16 mouse cellular contexts compared by ENCODE assay signal in genomic region chr13:34054983-34055382, GRCm38 (mm10). TPM values are rescaled to one million over a fixed set of nuclear protein-coding genes. Genes with fewer than 3 reads are reported as not detected.
DNase-seq lines count a peak whose midpoint lies in the region; ATAC-seq and TF ChIP-seq lines count a peak whose summit lies in the region.
"Had no signal": no experiment of that assay in that cellular context is flagged by ENCODE, and none has a peak within 500 bp of the region (broad histone marks: within the 10 kb centered on the region; RNA-seq: fewer than 3 reads in every experiment).

No protein-coding gene starts in this region.

- H3K27me3 ChIP-seq in intestine, embryonic 14.5 days (replicated peaks; ENCODE audit: control insufficient read depth, insufficient read depth, low read length): no peaks in the 10 kb centered on the region
- no peaks in the 10 kb centered on the region for H3K27me3 ChIP-seq in kidney, embryonic 15.5 days
- no peaks in the 10 kb centered on the region for H3K27me3 ChIP-seq in liver, embryonic 14.5 days (ENCODE audit: control insufficient read depth, insufficient read depth, low read length)
- H3K27me3 ChIP-seq: forebrain, embryonic 15.5 days; limb, embryonic 13.5 days had no signal

- H3K4me2 ChIP-seq in intestine, embryonic 14.5 days (ENCODE audit: low read length): no peak overlapping the region
- H3K4me2 ChIP-seq in kidney, embryonic 15.5 days: no peak overlapping the region
- H3K4me2 ChIP-seq in liver, embryonic 14.5 days (ENCODE audit: low read depth): no peak overlapping the region
- H3K4me2 ChIP-seq: forebrain, embryonic 15.5 days; limb, embryonic 13.5 days; midbrain, embryonic 11.5 days had no signal

- peaks cover 7% of the 10 kb centered on the region for H3K36me3 ChIP-seq in intestine, embryonic 14.5 days (ENCODE audit: control insufficient read depth, insufficient read depth, low read length)
- peaks cover 66% of the 10 kb centered on the region for H3K36me3 ChIP-seq in kidney, embryonic 15.5 days
- H3K36me3 ChIP-seq in liver, embryonic 14.5 days (replicated peaks; ENCODE audit: control insufficient read depth, insufficient read depth, low read depth): no peaks in the 10 kb centered on the region

- TF ChIP-seq CTCF in liver, embryonic 14.5 days (IDR thresholded peaks at IDR 0.05; ENCODE audit: low read depth): no peak

- WGBS in intestine, embryonic 14.5 days: 77% methylated on average over 3 of the region's 3 CpGs
- WGBS in kidney, embryonic 15.5 days: 75% methylated on average over 3 of the region's 3 CpGs
- 65% methylated on average over 3 of the region's 3 CpGs for whole genome bisulfite sequencing in liver, embryonic 14.5 days (ENCODE audit: insufficient replicate concordance)

- H3K27ac ChIP-seq in intestine, embryonic 14.5 days (ENCODE audit: low read depth): no peak overlapping the region
- 0 out of 2 replicates have a peak overlapping the region, but pooled peaks have one; percentile 41 for H3K27ac ChIP-seq in kidney, embryonic 15.5 days
- H3K27ac ChIP-seq in liver, embryonic 14.5 days: peak overlapping the region; percentile 39; the same call in 1 of the 2 replicates
- H3K27ac ChIP-seq: forebrain, embryonic 15.5 days; limb, embryonic 13.5 days had no signal

- TF ChIP-seq EP300 in liver, embryonic 14.5 days (IDR thresholded peaks at IDR 0.05; ENCODE audit: low read depth): no peak

- H3K4me1 ChIP-seq in intestine, embryonic 14.5 days (replicated peaks; ENCODE audit: control insufficient read depth, insufficient read depth, low read length): no peaks in the 10 kb centered on the region
- H3K4me1 ChIP-seq in kidney, embryonic 15.5 days: peaks cover 16% of the 10 kb centered on the region
- H3K4me1 ChIP-seq in liver, embryonic 14.5 days (replicated peaks; ENCODE audit: control insufficient read depth in 2 of 2, insufficient read depth in 2 of 2, low read length in 1 of 2): peaks cover 0 to 12% of the 10 kb centered on the region in 2 experiments; a peak in 2 of 4 replicates
- H3K4me1 ChIP-seq: forebrain, embryonic 15.5 days; limb, embryonic 13.5 days had no signal

- ATAC-seq in intestine, embryonic 14.5 days (replicated peaks; ENCODE audit: low FRiP score, low TSS enrichment, low read depth): peak; percentile 79; the same call in 1 of the 2 replicates
- peak; percentile 64 for ATAC-seq in kidney, embryonic 15.5 days (replicated peaks; ENCODE audit: low FRiP score)
- ATAC-seq in liver, embryonic 14.5 days (ENCODE audit: insufficient read depth): peak; percentile 71
- ATAC-seq: activated CD4-positive, CD25-positive, alpha-beta regulatory T cell, adult 4 months; forebrain, embryonic 15.5 days had no signal

- no peak overlapping the region for H3K9ac ChIP-seq in intestine, embryonic 14.5 days (ENCODE audit: low read length)
- no peak overlapping the region for H3K9ac ChIP-seq in kidney, embryonic 15.5 days
- no peak overlapping the region for H3K9ac ChIP-seq in liver, embryonic 14.5 days (replicated peaks)
- H3K9ac ChIP-seq: forebrain, embryonic 15.5 days; limb, embryonic 13.5 days had no signal

- intact Hi-C loops in left cerebral cortex, postnatal 10 days (cut with DNase I): no loop called here

- DNase-seq in kidney, adult 9 months: peak; percentile 68
- no peak for DNase-seq in kidney, postnatal 10 days
- DNase-seq in intestine, embryonic 14.5 days (ENCODE audit: low spot score): no peak
- DNase-seq in liver, embryonic 14.5 days (ENCODE audit: low read depth in 3 of 3, low spot score in 3 of 3): no peak
- DNase-seq in left cerebral cortex, postnatal 10 days (ENCODE audit: extremely low spot score in 1 of 2, low spot score in 2 of 2): no peak
- DNase-seq in cerebellum, adult 18-20 months: no peak
- DNase-seq in cerebellum, adult 9-11 months: no peak
- DNase-seq: cerebellum, postnatal 14 days; embryo, embryonic 11 days; gastrocnemius, postnatal 36 days; thymus, adult 18-20 months had no signal

- H3K9me3 ChIP-seq in intestine, embryonic 14.5 days (ENCODE audit: control insufficient read depth, low read length): no peaks in the 10 kb centered on the region
- H3K9me3 ChIP-seq in kidney, embryonic 15.5 days (replicated peaks): no peaks in the 10 kb centered on the region
- H3K9me3 ChIP-seq in liver, embryonic 14.5 days (ENCODE audit: control insufficient read depth, low read length): no peaks in the 10 kb centered on the region
- H3K9me3 ChIP-seq: forebrain, embryonic 15.5 days; limb, embryonic 13.5 days had no signal

- no peak overlapping the region for H3K4me3 ChIP-seq in intestine, embryonic 14.5 days (ENCODE audit: low read depth, low read length)
- no peak overlapping the region for H3K4me3 ChIP-seq in kidney, embryonic 15.5 days (replicated peaks)
- H3K4me3 ChIP-seq in liver, embryonic 14.5 days (ENCODE audit: insufficient read depth in 1 of 2, low read depth in 2 of 2, low read length in 2 of 2): no peak overlapping the region
- H3K4me3 ChIP-seq: forebrain, embryonic 15.5 days; limb, embryonic 13.5 days had no signal

RNA-seq across cellular contexts. Expression of gene Bphl, which starts 17.6 kb away (rescaled TPM):
- polyA plus RNA-seq in intestine, embryonic 14.5 days (2014; fragmentation: Nextera tagmentation; extraction: Ambion mirVana): 40.4 TPM in 2 replicates
- 66.7 and 72.2 TPM in 2 replicates for polyA plus RNA-seq in kidney, embryonic 15.5 days (2015; fragmentation: Nextera tagmentation; extraction: Ambion mirVana)
- polyA plus RNA-seq in liver, embryonic 14.5 days (2012; rRNA removed): 16.0 and 21.9 TPM in 2 replicates
- 36.6 and 40.1 TPM in 2 replicates for polyA plus RNA-seq in liver, embryonic 14.5 days (2014; fragmentation: Nextera tagmentation; extraction: Ambion mirVana)
- total RNA-seq in left cerebral cortex, postnatal 10 days (2021): 10 to 100 TPM; 28.5 to 32.1 TPM

RNA-seq across cellular contexts. Expression of gene Tubb2a, which starts 22.8 kb away (rescaled TPM):
- 200 and 219 TPM in 2 replicates for polyA plus RNA-seq in intestine, embryonic 14.5 days (2014; fragmentation: Nextera tagmentation; extraction: Ambion mirVana)
- polyA plus RNA-seq in kidney, embryonic 15.5 days (2015; fragmentation: Nextera tagmentation; extraction: Ambion mirVana): 102 and 132 TPM in 2 replicates
- polyA plus RNA-seq in liver, embryonic 14.5 days (2012; rRNA removed): 70.6 and 74.3 TPM in 2 replicates
- 44.5 and 53.7 TPM in 2 replicates for polyA plus RNA-seq in liver, embryonic 14.5 days (2014; fragmentation: Nextera tagmentation; extraction: Ambion mirVana)
- total RNA-seq in left cerebral cortex, postnatal 10 days (2021): 1,000 to 10,000 TPM; 2,795 to 2,863 TPM

RNA-seq across cellular contexts. Expression of gene Serpinb6a, which starts 52.4 kb away (rescaled TPM):
- 91.9 and 106 TPM in 2 replicates for polyA plus RNA-seq in intestine, embryonic 14.5 days (2014; fragmentation: Nextera tagmentation; extraction: Ambion mirVana)
- 58.8 and 70.9 TPM in 2 replicates for polyA plus RNA-seq in kidney, embryonic 15.5 days (2015; fragmentation: Nextera tagmentation; extraction: Ambion mirVana)
- polyA plus RNA-seq in liver, embryonic 14.5 days (2012; rRNA removed): 6.7 and 12.7 TPM in 2 replicates
- polyA plus RNA-seq in liver, embryonic 14.5 days (2014; fragmentation: Nextera tagmentation; extraction: Ambion mirVana): 14.6 and 17.1 TPM in 2 replicates
- 10 to 100 TPM; 37.6 to 41.9 TPM for total RNA-seq in left cerebral cortex, postnatal 10 days (2021)

RNA-seq across cellular contexts. Expression of gene Ripk1, which starts 52.8 kb away (rescaled TPM):
- 20.3 TPM in 2 replicates for polyA plus RNA-seq in intestine, embryonic 14.5 days (2014; fragmentation: Nextera tagmentation; extraction: Ambion mirVana)
- 18.3 and 18.6 TPM in 2 replicates for polyA plus RNA-seq in kidney, embryonic 15.5 days (2015; fragmentation: Nextera tagmentation; extraction: Ambion mirVana)
- polyA plus RNA-seq in liver, embryonic 14.5 days (2012; rRNA removed): 2.8 and 4.7 TPM in 2 replicates
- polyA plus RNA-seq in liver, embryonic 14.5 days (2014; fragmentation: Nextera tagmentation; extraction: Ambion mirVana): 11.2 and 11.4 TPM in 2 replicates
- 1 to 10 TPM; 7.5 to 8.4 TPM for total RNA-seq in left cerebral cortex, postnatal 10 days (2021)
